Mouse (Mus musculus) liver, embryonic 15.5 days (tissue): ENCODE results near the gene Olfr170. TPM values are rescaled to one million over a fixed set of nuclear protein-coding genes. Genes with fewer than 3 reads are reported as not detected.
"Not testable (repeated sequence)": the region's sequence is repeated elsewhere in the genome, so short reads cannot be mapped to it uniquely, and the experiment has no call there.

Experiments used
- ATAC-seq: fragments of 200-750 bp; cut with Nextera tagmentation; 2 replicates; pipeline ENCODE4 v1.8.0; 2017; ENCODE audit warnings: moderate number of reproducible peaks, mild to moderate bottlenecking, moderate library complexity; ENCODE audit not compliant: insufficient read depth
- H3K27ac ChIP-seq: fragments of 300-500 bp; sonication (generic); replicated peaks from 2 replicates; pipeline ENCODE4 v1.5.1; 2015; ENCODE audit warnings: mild to moderate bottlenecking, inconsistent platforms
- H3K27me3 ChIP-seq: fragments of 300-500 bp; sonication (generic); 2 replicates; pipeline ENCODE4 v1.6.1; 2015; ENCODE audit warnings: mild to moderate bottlenecking, inconsistent platforms
- H3K36me3 ChIP-seq: fragments of 300-500 bp; sonication (generic); replicated peaks from 2 replicates; pipeline ENCODE4 v1.6.1; 2015; ENCODE audit warnings: moderate library complexity, mild to moderate bottlenecking, inconsistent platforms
- H3K4me1 ChIP-seq: fragments of 300-500 bp; sonication (generic); replicated peaks from 2 replicates; pipeline ENCODE4 v1.6.1; 2015; ENCODE audit warnings: inconsistent platforms
- H3K4me2 ChIP-seq: fragments of 300-500 bp; sonication (generic); 2 replicates; pipeline ENCODE4 v1.6.1; 2015; ENCODE audit warnings: moderate library complexity, mild to moderate bottlenecking, inconsistent platforms
- H3K4me3 ChIP-seq: fragments of 300-500 bp; sonication (generic); replicated peaks from 2 replicates; pipeline ENCODE4 v1.5.1; 2015; ENCODE audit warnings: mild to moderate bottlenecking, inconsistent platforms
- H3K9ac ChIP-seq: fragments of 300-500 bp; sonication (generic); 2 replicates; pipeline ENCODE4 v1.6.1; 2015; ENCODE audit warnings: moderate library complexity, mild to moderate bottlenecking, inconsistent platforms
- H3K9me3 ChIP-seq: fragments of 300-500 bp; sonication (generic); replicated peaks from 2 replicates; pipeline ENCODE4 v1.6.1; 2016; ENCODE audit warnings: inconsistent platforms
- WGBS: fragments of 180-500 bp; shearing (Covaris S2); methylation state at CpG from one replicate; pipeline ENCODE4 v1.1.7; 2015; ENCODE audit warnings: mixed read lengths; ENCODE audit not compliant: insufficient replicate concordance; 5-methylcytosine and 5-hydroxymethylcytosine counted together
- polyA plus RNA-seq: library from polyadenylated mRNA; unstranded; fragments of >200 nt; fragmentation: Nextera tagmentation; extraction: Ambion mirVana; gene quantifications from 2 replicates; pipeline ENCODE4 v1.2.1, GENCODE M21; 2015

Gene Olfr170
- not detected in 2 replicates for polyA plus RNA-seq

GRCm38 (mm10) chr16:19611782-19612181, at the start of gene Olfr170:
Olfr170 (minus strand) TSS chr16:19611882.
- H3K27me3 ChIP-seq, H3K9me3 ChIP-seq, H3K9ac ChIP-seq, H3K4me2 ChIP-seq, H3K36me3 ChIP-seq, H3K4me3 ChIP-seq, H3K27ac ChIP-seq, ATAC-seq, H3K4me1 ChIP-seq: not testable (repeated sequence)
- WGBS, result 65% methylated on average over 2 of the region's 2 CpGs

GRCm38 (mm10) chr16:19629816-19630215, 18.1 kb upstream of the Olfr170 start, which contains the start of gene Olfr171:
Olfr171 (minus strand) TSS chr16:19629916.
- no peak within 1 kb of the TSS for H3K4me3 ChIP-seq
- no peaks in the 10 kb centered on the region for H3K4me1 ChIP-seq
- no peak within 1 kb of the TSS for H3K9ac ChIP-seq
- H3K36me3 ChIP-seq, result no peaks in the 10 kb centered on the region
- WGBS, result 52% methylated on average over 1 of the region's 1 CpGs
- H3K27me3 ChIP-seq, result no peaks in the 10 kb centered on the region
- H3K27ac ChIP-seq, result no peak within 1 kb of the TSS
- ATAC-seq, result no peak
- H3K9me3 ChIP-seq, result no peaks in the 10 kb centered on the region
- no peak within 1 kb of the TSS for H3K4me2 ChIP-seq

GRCm38 (mm10) chr16:19603166-19603565, 8.5 kb downstream of the Olfr170 start:
- 26% methylated on average over 2 of the region's 2 CpGs for WGBS
- H3K27me3 ChIP-seq, result no peaks in the 10 kb centered on the region
- H3K4me3 ChIP-seq, result no peak overlapping the region
- no peaks in the 10 kb centered on the region for H3K36me3 ChIP-seq
- H3K4me1 ChIP-seq, result no peaks in the 10 kb centered on the region
- no peak for ATAC-seq
- no peak overlapping the region for H3K27ac ChIP-seq
- H3K9ac ChIP-seq, result no peak overlapping the region
- no peaks in the 10 kb centered on the region for H3K9me3 ChIP-seq
- no peak overlapping the region for H3K4me2 ChIP-seq

- H3K4me2 ChIP-seq, H3K4me1 ChIP-seq, H3K36me3 ChIP-seq, ATAC-seq, H3K9ac ChIP-seq, H3K4me3 ChIP-seq, H3K27ac ChIP-seq, H3K9me3 ChIP-seq, H3K27me3 ChIP-seq: not testable (repeated sequence)
- 70% methylated on average over 2 of the region's 2 CpGs for WGBS
These were observed 40.0 kb downstream of the Olfr170 start, which contains the start of gene Olfr169 for GRCm38 (mm10) chr16:19571709-19572108. Olfr169 (minus strand) TSS chr16:19571809.

Other genes with a start within 250 kb of the Olfr170 start
- gene Olfr165, start 188.7 kb downstream of the Olfr170 start, polyA plus RNA-seq, result not detected in 2 replicates
- not detected in 2 replicates for gene Olfr166, start 128.2 kb downstream of the Olfr170 start, polyA plus RNA-seq
- gene Olfr167, start 89.6 kb downstream of the Olfr170 start, polyA plus RNA-seq, result not detected in 2 replicates
- gene Olfr168, start 76.3 kb downstream of the Olfr170 start, polyA plus RNA-seq, result not detected in 2 replicates
- not detected in 2 replicates for gene Olfr169, start 40.1 kb downstream of the Olfr170 start, polyA plus RNA-seq
- gene Olfr171, start 18.0 kb upstream of the Olfr170 start, polyA plus RNA-seq, result not detected in 2 replicates
- gene Lamp3, start 94.5 kb upstream of the Olfr170 start, polyA plus RNA-seq, result not detected in 2 replicates
- 0.37 and 0.59 TPM in 2 replicates for gene B3gnt5, start 148.3 kb upstream of the Olfr170 start, polyA plus RNA-seq